ENCODE assay signal across 21 mouse cellular contexts in the genomic region with DNA sequence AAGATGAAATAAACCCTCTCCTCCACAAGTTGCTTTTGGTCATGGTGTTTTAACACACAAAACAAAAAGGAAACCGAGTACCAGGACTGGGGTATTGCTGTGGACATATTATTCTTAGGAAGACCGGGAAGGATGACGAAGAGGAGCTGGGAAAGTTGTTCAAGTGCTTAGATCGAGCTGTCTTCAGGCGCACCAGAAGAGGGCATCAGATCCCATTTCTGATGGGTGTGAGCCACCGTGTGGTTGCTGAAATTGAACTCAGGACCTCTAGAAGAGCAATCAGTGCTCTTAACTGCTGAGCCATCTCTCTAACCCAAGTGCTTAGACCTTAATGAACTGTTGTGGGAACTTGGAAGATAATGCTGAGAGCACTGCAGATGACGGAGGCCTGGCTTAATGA. TPM values are rescaled to one million over a fixed set of nuclear protein-coding genes. Genes with fewer than 3 reads are reported as not detected.
DNase-seq lines count a peak whose midpoint lies in the region; ATAC-seq and TF ChIP-seq lines count a peak whose summit lies in the region.
"Had no signal": no experiment of that assay in that cellular context is flagged by ENCODE, and none has a peak within 500 bp of the region (broad histone marks: within the 10 kb centered on the region; RNA-seq: fewer than 3 reads in every experiment).

No protein-coding gene starts in this region.

- peaks cover 8% of the 10 kb centered on the region; the same call in 1 of the 2 replicates for H3K36me3 ChIP-seq in intestine, postnatal 0 days (ENCODE audit: control insufficient read depth, insufficient read depth)
- H3K36me3 ChIP-seq in intestine, embryonic 15.5 days, result no peaks in the 10 kb centered on the region; the same call in 1 of the 2 replicates
- H3K36me3 ChIP-seq in liver, postnatal 0 days (replicated peaks; ENCODE audit: insufficient read depth, low read length), result peaks cover 24% of the 10 kb centered on the region
- H3K36me3 ChIP-seq in ES-Bruce4 (ENCODE audit: control insufficient read depth, insufficient read depth, low read length, poor library complexity, severe bottlenecking), result peaks cover 12% of the 10 kb centered on the region
- peaks cover 4% of the 10 kb centered on the region; the same call in 1 of the 2 replicates for H3K36me3 ChIP-seq in hindbrain, embryonic 16.5 days (ENCODE audit: control insufficient read depth, insufficient read depth, low read length)

- H3K27me3 ChIP-seq in intestine, postnatal 0 days (replicated peaks; ENCODE audit: control insufficient read depth, insufficient read depth, low read length), result no peaks in the 10 kb centered on the region
- no peaks in the 10 kb centered on the region for H3K27me3 ChIP-seq in intestine, embryonic 15.5 days (replicated peaks)
- no peaks in the 10 kb centered on the region for H3K27me3 ChIP-seq in liver, postnatal 0 days (ENCODE audit: insufficient read depth, low read length)
- no peaks in the 10 kb centered on the region for H3K27me3 ChIP-seq in ES-Bruce4 (ENCODE audit: control insufficient read depth, insufficient read depth, low read length, poor library complexity, severe bottlenecking)
- H3K27me3 ChIP-seq in hindbrain, embryonic 16.5 days (replicated peaks; ENCODE audit: control insufficient read depth, insufficient read depth, low read length), result no peaks in the 10 kb centered on the region; the same call in 1 of the 2 replicates
- H3K27me3 ChIP-seq: liver, embryonic 13.5 days; neural tube, embryonic 13.5 days; Patski had no signal

- TF ChIP-seq CTCF in intestine, postnatal 0 days (IDR thresholded peaks at IDR 0.05; ENCODE audit: low read depth), result peak; percentile 53
- TF ChIP-seq CTCF in liver, postnatal 0 days (IDR thresholded peaks at IDR 0.05; ENCODE audit: low read depth), result peak; percentile 49
- peak; percentile 42 for TF ChIP-seq CTCF in ES-Bruce4 (IDR thresholded peaks at IDR 0.05; ENCODE audit: low read depth, low read length)
- peak; percentile 20; the same call in 1 of the 2 replicates for TF ChIP-seq CTCF in embryonic fibroblast, embryonic 13.5 days (IDR thresholded peaks at IDR 0.05; ENCODE audit: borderline replicate concordance, insufficient read depth, low read length)

- no peak overlapping the region for H3K9ac ChIP-seq in intestine, postnatal 0 days (ENCODE audit: low read depth, low read length)
- no peak overlapping the region for H3K9ac ChIP-seq in intestine, embryonic 15.5 days
- H3K9ac ChIP-seq in liver, postnatal 0 days (replicated peaks), result no peak overlapping the region
- H3K9ac ChIP-seq in ES-Bruce4 (ENCODE audit: low read depth, poor library complexity, severe bottlenecking), result no peak overlapping the region
- no peak overlapping the region for H3K9ac ChIP-seq in hindbrain, embryonic 16.5 days (ENCODE audit: low read depth, low read length)
- H3K9ac ChIP-seq: liver, embryonic 13.5 days; neural tube, embryonic 13.5 days had no signal

- peaks cover 5% of the 10 kb centered on the region; the same call in 1 of the 2 replicates for H3K4me1 ChIP-seq in intestine, postnatal 0 days (replicated peaks; ENCODE audit: control insufficient read depth, insufficient read depth, low read length)
- H3K4me1 ChIP-seq in intestine, embryonic 15.5 days (replicated peaks), result peaks cover 23% of the 10 kb centered on the region
- peaks cover 24% of the 10 kb centered on the region for H3K4me1 ChIP-seq in liver, postnatal 0 days (ENCODE audit: insufficient read depth)
- H3K4me1 ChIP-seq in ES-Bruce4 (ENCODE audit: control insufficient read depth, insufficient read depth, low read length), result peaks cover 4% of the 10 kb centered on the region
- H3K4me1 ChIP-seq in embryonic fibroblast, embryonic 13.5 days (ENCODE audit: control insufficient read depth, insufficient read depth, low read length), result no peaks in the 10 kb centered on the region
- H3K4me1 ChIP-seq in hindbrain, embryonic 16.5 days (ENCODE audit: control insufficient read depth, insufficient read depth, low read depth, low read length), result peaks cover 18% of the 10 kb centered on the region

- no peaks in the 10 kb centered on the region for H3K9me3 ChIP-seq in intestine, postnatal 0 days (ENCODE audit: control insufficient read depth)
- H3K9me3 ChIP-seq in intestine, embryonic 15.5 days, result no peaks in the 10 kb centered on the region
- no peaks in the 10 kb centered on the region for H3K9me3 ChIP-seq in liver, postnatal 0 days (ENCODE audit: low read length)
- H3K9me3 ChIP-seq in ES-Bruce4 (replicated peaks; ENCODE audit: control insufficient read depth, insufficient read depth, low read length, poor library complexity, severe bottlenecking), result no peaks in the 10 kb centered on the region
- no peaks in the 10 kb centered on the region for H3K9me3 ChIP-seq in hindbrain, embryonic 16.5 days (ENCODE audit: control insufficient read depth, low read length)
- H3K9me3 ChIP-seq: liver, embryonic 13.5 days; neural tube, embryonic 13.5 days had no signal

- no peak for ATAC-seq in intestine, postnatal 0 days
- ATAC-seq in intestine, embryonic 15.5 days, result no peak
- ATAC-seq in liver, postnatal 0 days, result no peak
- ATAC-seq in hindbrain, embryonic 16.5 days, result no peak
- ATAC-seq: forebrain, embryonic 14.5 days; inflammation-experienced regulatory T-cells, adult 6 months; Patski had no signal

- TF ChIP-seq EP300 in liver, postnatal 0 days (IDR thresholded peaks at IDR 0.05; ENCODE audit: low read depth), result no peak
- TF ChIP-seq EP300 in ES-Bruce4 (IDR thresholded peaks at IDR 0.05; ENCODE audit: insufficient read depth, low read depth, low read length), result no peak

- no peak overlapping the region for H3K4me3 ChIP-seq in intestine, postnatal 0 days (ENCODE audit: low read depth, low read length)
- H3K4me3 ChIP-seq in intestine, embryonic 15.5 days (replicated peaks), result no peak overlapping the region
- H3K4me3 ChIP-seq in liver, postnatal 0 days (ENCODE audit: low read depth, low read length), result no peak overlapping the region
- no peak overlapping the region for H3K4me3 ChIP-seq in ES-Bruce4 (ENCODE audit: low read depth, low read length)
- H3K4me3 ChIP-seq in embryonic fibroblast, embryonic 13.5 days (ENCODE audit: insufficient read depth, low read length), result no peak overlapping the region
- no peak overlapping the region for H3K4me3 ChIP-seq in hindbrain, embryonic 16.5 days (ENCODE audit: low read length)
- H3K4me3 ChIP-seq: erythroblast, embryonic 14.5 days; liver, embryonic 13.5 days; neural tube, embryonic 13.5 days had no signal

- 46% methylated on average over 7 of the region's 7 CpGs for WGBS in intestine, postnatal 0 days
- 49% methylated on average over 7 of the region's 7 CpGs for WGBS in intestine, embryonic 15.5 days
- WGBS in liver, postnatal 0 days (ENCODE audit: insufficient replicate concordance), result 46% methylated on average over 7 of the region's 7 CpGs
- 52% methylated on average over 7 of the region's 7 CpGs for WGBS in hindbrain, embryonic 16.5 days

- no peak for DNase-seq in liver, postnatal 0 days
- DNase-seq in liver, result no peak
- no peak for DNase-seq in adrenal gland, postnatal 25 days
- DNase-seq: cerebellum, postnatal 10 days; embryo, embryonic 11 days; heart, adult 18-20 months; kidney, postnatal 25 days; layer of hippocampus, adult 9-11 months; liver, embryonic 13.5 days; lung, postnatal 36 days had no signal

- no peak overlapping the region for H3K27ac ChIP-seq in intestine, postnatal 0 days (ENCODE audit: low read depth, low read length)
- no peak overlapping the region for H3K27ac ChIP-seq in intestine, embryonic 15.5 days
- H3K27ac ChIP-seq in liver, postnatal 0 days (ENCODE audit: low read depth), result no peak overlapping the region
- H3K27ac ChIP-seq in ES-Bruce4 (ENCODE audit: insufficient read depth, low read length), result no peak overlapping the region
- no peak overlapping the region for H3K27ac ChIP-seq in embryonic fibroblast, embryonic 13.5 days (ENCODE audit: insufficient read depth, low read length)
- H3K27ac ChIP-seq in hindbrain, embryonic 16.5 days (ENCODE audit: low read depth, low read length), result no peak overlapping the region
- H3K27ac ChIP-seq: neural tube, embryonic 13.5 days had no signal

- TF ChIP-seq POLR2A in ES-Bruce4 (IDR thresholded peaks at IDR 0.05; ENCODE audit: insufficient read depth, low read length), result no peak
- no peak for TF ChIP-seq POLR2A in embryonic fibroblast, embryonic 13.5 days (IDR thresholded peaks at IDR 0.05; ENCODE audit: low read depth, low read length)

- no peak overlapping the region for H3K4me2 ChIP-seq in intestine, postnatal 0 days (replicated peaks; ENCODE audit: low read depth)
- H3K4me2 ChIP-seq in intestine, embryonic 15.5 days (replicated peaks), result no peak overlapping the region
- H3K4me2 ChIP-seq in liver, postnatal 0 days (ENCODE audit: low read depth, low read length), result no peak overlapping the region
- H3K4me2 ChIP-seq in hindbrain, embryonic 16.5 days (ENCODE audit: low read length), result no peak overlapping the region
- H3K4me2 ChIP-seq: neural tube, embryonic 13.5 days had no signal

RNA-seq across cellular contexts. Expression of gene Rnf181, which starts 2.7 kb away (rescaled TPM):
- polyA plus RNA-seq in intestine, postnatal 0 days (2015; fragmentation: Nextera tagmentation; extraction: Ambion mirVana), result 122 and 132 TPM in 2 replicates
- polyA plus RNA-seq in intestine, embryonic 15.5 days (2015; fragmentation: Nextera tagmentation; extraction: Ambion mirVana), result 122 and 133 TPM in 2 replicates
- polyA plus RNA-seq in liver, postnatal 0 days (2015; fragmentation: Nextera tagmentation; extraction: Ambion mirVana), result 61.0 and 63.2 TPM in 2 replicates
- 79.6 and 84.0 TPM in 2 replicates for polyA plus RNA-seq in ES-Bruce4 (2011; ENCODE audit: insufficient read depth, insufficient read length, low read depth, missing spikeins)
- 80.0 and 99.9 TPM in 2 replicates for polyA plus RNA-seq in embryonic fibroblast, embryonic 13.5 days (2011; ENCODE audit: insufficient read length, low read depth, missing spikeins)
- 368 and 473 TPM in 2 replicates for total RNA-seq in adrenal gland, postnatal 25 days (2021)
- 127 and 137 TPM in 2 replicates for polyA plus RNA-seq in hindbrain, embryonic 16.5 days (2015; fragmentation: Nextera tagmentation; extraction: Ambion mirVana)

RNA-seq across cellular contexts. Expression of gene Tmem150a, which starts 8.8 kb away (rescaled TPM):
- polyA plus RNA-seq in intestine, postnatal 0 days (2015; fragmentation: Nextera tagmentation; extraction: Ambion mirVana), result 12.4 and 14.2 TPM in 2 replicates
- 11.3 and 14.4 TPM in 2 replicates for polyA plus RNA-seq in intestine, embryonic 15.5 days (2015; fragmentation: Nextera tagmentation; extraction: Ambion mirVana)
- polyA plus RNA-seq in liver, postnatal 0 days (2015; fragmentation: Nextera tagmentation; extraction: Ambion mirVana), result 92.3 and 113 TPM in 2 replicates
- polyA plus RNA-seq in ES-Bruce4 (2011; ENCODE audit: insufficient read depth, insufficient read length, low read depth, missing spikeins), result 11.0 and 13.0 TPM in 2 replicates
- polyA plus RNA-seq in embryonic fibroblast, embryonic 13.5 days (2011; ENCODE audit: insufficient read length, low read depth, missing spikeins), result 35.5 and 47.6 TPM in 2 replicates
- 20.7 and 23.2 TPM in 2 replicates for total RNA-seq in adrenal gland, postnatal 25 days (2021)
- polyA plus RNA-seq in hindbrain, embryonic 16.5 days (2015; fragmentation: Nextera tagmentation; extraction: Ambion mirVana), result 22.1 and 22.9 TPM in 2 replicates
- total RNA-seq: monocyte, adult 5-6 weeks had no signal

RNA-seq across cellular contexts. Expression of gene Vamp5, which starts 16.3 kb away (rescaled TPM):
- polyA plus RNA-seq in intestine, postnatal 0 days (2015; fragmentation: Nextera tagmentation; extraction: Ambion mirVana), result 14.9 and 16.6 TPM in 2 replicates
- polyA plus RNA-seq in intestine, embryonic 15.5 days (2015; fragmentation: Nextera tagmentation; extraction: Ambion mirVana), result 19.2 and 19.4 TPM in 2 replicates
- polyA plus RNA-seq in liver, postnatal 0 days (2015; fragmentation: Nextera tagmentation; extraction: Ambion mirVana), result 50.8 and 53.1 TPM in 2 replicates
- 1.9 and 2.2 TPM in 2 replicates for polyA plus RNA-seq in ES-Bruce4 (2011; ENCODE audit: insufficient read depth, insufficient read length, low read depth, missing spikeins)
- polyA plus RNA-seq in embryonic fibroblast, embryonic 13.5 days (2011; ENCODE audit: insufficient read length, low read depth, missing spikeins), result 20.1 and 23.5 TPM in 2 replicates
- total RNA-seq in adrenal gland, postnatal 25 days (2021), result 35.2 and 51.8 TPM in 2 replicates
- polyA plus RNA-seq in hindbrain, embryonic 16.5 days (2015; fragmentation: Nextera tagmentation; extraction: Ambion mirVana), result 16.2 and 20.1 TPM in 2 replicates

RNA-seq across cellular contexts. Expression of gene 0610030E20Rik, which starts 16.9 kb away (rescaled TPM):
- 16.0 and 20.0 TPM in 2 replicates for polyA plus RNA-seq in intestine, postnatal 0 days (2015; fragmentation: Nextera tagmentation; extraction: Ambion mirVana)
- 25.9 and 26.1 TPM in 2 replicates for polyA plus RNA-seq in intestine, embryonic 15.5 days (2015; fragmentation: Nextera tagmentation; extraction: Ambion mirVana)
- 13.0 and 13.3 TPM in 2 replicates for polyA plus RNA-seq in liver, postnatal 0 days (2015; fragmentation: Nextera tagmentation; extraction: Ambion mirVana)
- polyA plus RNA-seq in ES-Bruce4 (2011; ENCODE audit: insufficient read depth, insufficient read length, low read depth, missing spikeins), result 18.1 and 18.4 TPM in 2 replicates
- 11.3 and 14.5 TPM in 2 replicates for polyA plus RNA-seq in embryonic fibroblast, embryonic 13.5 days (2011; ENCODE audit: insufficient read length, low read depth, missing spikeins)
- 35.5 and 38.8 TPM in 2 replicates for total RNA-seq in adrenal gland, postnatal 25 days (2021)
- polyA plus RNA-seq in hindbrain, embryonic 16.5 days (2015; fragmentation: Nextera tagmentation; extraction: Ambion mirVana), result 16.9 and 17.3 TPM in 2 replicates

RNA-seq across cellular contexts. Expression of gene Usp39, which starts 19.0 kb away (rescaled TPM):
- polyA plus RNA-seq in intestine, postnatal 0 days (2015; fragmentation: Nextera tagmentation; extraction: Ambion mirVana), result 16.0 and 17.1 TPM in 2 replicates
- polyA plus RNA-seq in intestine, embryonic 15.5 days (2015; fragmentation: Nextera tagmentation; extraction: Ambion mirVana), result 38.2 and 42.6 TPM in 2 replicates
- 21.1 and 21.7 TPM in 2 replicates for polyA plus RNA-seq in liver, postnatal 0 days (2015; fragmentation: Nextera tagmentation; extraction: Ambion mirVana)
- polyA plus RNA-seq in ES-Bruce4 (2011; ENCODE audit: insufficient read depth, insufficient read length, low read depth, missing spikeins), result 72.5 and 76.5 TPM in 2 replicates
- 73.5 and 75.2 TPM in 2 replicates for polyA plus RNA-seq in embryonic fibroblast, embryonic 13.5 days (2011; ENCODE audit: insufficient read length, low read depth, missing spikeins)
- 29.2 and 30.1 TPM in 2 replicates for total RNA-seq in adrenal gland, postnatal 25 days (2021)
- 34.2 and 40.3 TPM in 2 replicates for polyA plus RNA-seq in hindbrain, embryonic 16.5 days (2015; fragmentation: Nextera tagmentation; extraction: Ambion mirVana)
